Mouse (Mus musculus) heart, embryonic 16.5 days (tissue): ENCODE results near the gene Krtap9-1. TPM values are rescaled to one million over a fixed set of nuclear protein-coding genes. Genes with fewer than 3 reads are reported as not detected.
"Not testable (repeated sequence)": the region's sequence is repeated elsewhere in the genome, so short reads cannot be mapped to it uniquely, and the experiment has no call there.

Experiments used
- ATAC-seq: fragments of 200-750 bp; cut with Nextera tagmentation; replicated peaks from 2 replicates; pipeline ENCODE4 v1.8.0; 2017; ENCODE audit warnings: moderate number of reproducible peaks; ENCODE audit not compliant: insufficient read depth, low FRiP score; ENCODE audit errors: extremely low read depth
- H3K27ac ChIP-seq: fragments of 300-500 bp; sonication (generic); 2 replicates; pipeline ENCODE4 v1.5.1; 2014; ENCODE audit warnings: mild to moderate bottlenecking, low read length, control low read depth, moderate library complexity
- H3K27me3 ChIP-seq: fragments of 300-500 bp; sonication (generic); 2 replicates; pipeline ENCODE4 v1.6.1; 2014; ENCODE audit warnings: low read length, mixed read lengths; ENCODE audit not compliant: control insufficient read depth, insufficient read depth
- H3K36me3 ChIP-seq: fragments of 300-500 bp; sonication (generic); 2 replicates; pipeline ENCODE4 v1.6.1; 2014; ENCODE audit not compliant: control insufficient read depth, insufficient read depth
- H3K4me1 ChIP-seq: fragments of 300-500 bp; sonication (generic); 2 replicates; pipeline ENCODE4 v1.6.1; 2014; ENCODE audit warnings: low read length, mixed read lengths; ENCODE audit not compliant: control insufficient read depth, insufficient read depth
- H3K4me2 ChIP-seq: fragments of 300-500 bp; sonication (generic); 2 replicates; pipeline ENCODE4 v1.6.1; 2014; ENCODE audit warnings: low read depth, mild to moderate bottlenecking, control low read depth, low read length
- H3K4me3 ChIP-seq: fragments of 300-500 bp; sonication (generic); 2 replicates; pipeline ENCODE4 v1.5.1; 2014; ENCODE audit warnings: mild to moderate bottlenecking, control low read depth, low read length
- H3K9ac ChIP-seq: fragments of 300-500 bp; sonication (generic); 2 replicates; pipeline ENCODE4 v1.6.1; 2014; ENCODE audit warnings: low read length, control low read depth
- H3K9me3 ChIP-seq: fragments of 300-500 bp; sonication (generic); replicated peaks from 2 replicates; pipeline ENCODE4 v1.6.1; 2016; ENCODE audit warnings: low read length; ENCODE audit not compliant: control insufficient read depth
- WGBS: fragments of 180-500 bp; shearing (Covaris S2); extraction: QIAGEN DNeasy Blood & Tissue Kit; methylation state at CpG from one replicate; pipeline ENCODE4 v1.1.7; 2014; 5-methylcytosine and 5-hydroxymethylcytosine counted together
- polyA plus RNA-seq: library from polyadenylated mRNA; unstranded; fragments of >200 nt; fragmentation: Nextera tagmentation; extraction: Ambion mirVana; gene quantifications from 2 replicates; pipeline ENCODE4 v1.2.1, GENCODE M21; 2015

Krtap9-1 gene
- polyA plus RNA-seq, 1 experiment from 2014 or later: not detected

DNA sequence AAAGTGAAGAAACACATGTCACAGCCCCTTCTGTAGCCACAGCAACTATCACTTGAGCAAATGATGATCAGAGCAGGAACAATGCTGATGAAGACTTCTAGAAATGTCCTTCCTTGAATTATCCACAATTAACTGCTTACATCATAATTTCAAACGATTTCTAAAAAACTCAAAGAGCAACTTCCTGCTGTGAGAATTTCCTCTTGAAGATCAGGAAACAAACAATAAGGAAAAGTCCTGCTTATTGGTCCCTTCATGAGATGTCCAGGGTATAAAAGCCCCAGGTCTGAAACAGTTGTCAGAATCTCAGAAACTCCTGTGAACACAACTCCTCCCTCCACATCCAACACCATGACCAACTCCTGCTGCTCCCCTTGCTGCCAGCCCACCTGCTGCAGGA lies 5.7 kb downstream of the Krtap9-1 start, which contains the start of gene Gm11567:
TSS of gene Gm11567 (plus strand) at position 301 of the 400 bp plus-strand sequence.
- not testable (repeated sequence) for H3K4me3 ChIP-seq, ATAC-seq, H3K4me1 ChIP-seq, H3K9me3 ChIP-seq, H3K9ac ChIP-seq, H3K27me3 ChIP-seq, H3K4me2 ChIP-seq, H3K27ac ChIP-seq, H3K36me3 ChIP-seq
- WGBS: 43% methylated on average over 1 of the region's 1 CpGs

DNA sequence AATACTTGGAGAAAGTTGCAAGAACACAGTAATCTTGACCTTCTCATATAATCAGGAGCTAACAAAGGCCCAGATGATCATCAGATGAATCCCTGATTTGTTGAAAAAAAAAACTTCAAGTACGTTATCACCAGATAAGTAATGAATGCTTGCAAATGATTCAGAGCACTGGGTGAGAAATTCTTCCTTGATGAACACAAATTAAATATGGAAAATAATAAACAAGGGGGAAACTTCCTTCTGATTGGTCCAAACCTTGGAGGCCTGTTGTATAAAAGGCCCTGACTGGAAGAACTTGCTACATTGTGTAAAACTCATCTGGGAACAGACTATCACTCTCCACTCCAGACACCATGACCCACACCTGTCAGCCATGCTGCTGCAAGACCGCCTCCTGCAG lies 34.4 kb downstream of the Krtap9-1 start, which contains the start of gene Krtap31-1:
TSS of gene Krtap31-1 (plus strand) at position 301 of the 400 bp plus-strand sequence.
- Histone ChIP-seq H3K9ac (no peak within 1 kb of the TSS), H3K4me2 (no peak within 1 kb of the TSS), H3K36me3 (no peaks in the 10 kb centered on the region), H3K9me3 (no peaks in the 10 kb centered on the region), H3K27me3 (no peaks in the 10 kb centered on the region), H3K4me3 (no peak within 1 kb of the TSS), H3K27ac (no peak within 1 kb of the TSS), H3K4me1 (no peaks in the 10 kb centered on the region)
- ATAC-seq: no peak
- WGBS: 48% methylated on average over 2 of the region's 2 CpGs

DNA sequence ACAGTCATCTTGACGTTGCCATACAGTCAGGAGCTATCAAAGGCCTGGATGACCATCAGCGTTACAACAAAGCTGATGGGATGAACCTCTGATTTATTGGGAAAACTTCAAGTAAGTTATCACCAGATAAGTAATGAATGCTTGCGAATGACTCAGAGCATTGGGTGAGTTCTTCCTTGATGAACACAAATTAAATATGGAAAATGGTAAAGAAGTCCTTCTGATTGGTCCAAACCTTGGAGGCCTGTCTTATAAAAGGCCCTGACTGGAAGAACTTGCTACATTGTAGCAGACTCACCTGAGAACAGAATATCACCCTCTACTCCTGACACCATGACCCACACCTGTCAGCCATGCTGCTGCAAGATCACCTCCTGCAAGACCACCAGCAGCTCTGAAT lies 41.3 kb downstream of the Krtap9-1 start, which contains the start of gene Gm11565:
TSS of gene Gm11565 (plus strand) at position 301 of the 400 bp plus-strand sequence.
- Histone ChIP-seq H3K27ac (no peak within 1 kb of the TSS), H3K4me2 (no peak within 1 kb of the TSS), H3K9ac (no peak within 1 kb of the TSS), H3K9me3 (no peaks in the 10 kb centered on the region), H3K36me3 (no peaks in the 10 kb centered on the region), H3K4me1 (no peaks in the 10 kb centered on the region), H3K4me3 (no peak within 1 kb of the TSS), H3K27me3 (no peaks in the 10 kb centered on the region)
- WGBS: 82% methylated on average over 3 of the region's 3 CpGs
- no peak for ATAC-seq

Other genes with a start within 250 kb of the Krtap9-1 start
- not detected in 2 replicates for gene Krtap4-1, start 245.2 kb upstream of the Krtap9-1 start, polyA plus RNA-seq
- gene Krtap4-2, start 238.3 kb upstream of the Krtap9-1 start, polyA plus RNA-seq: not detected in 2 replicates
- gene Krtap4-7, start 229.3 kb upstream of the Krtap9-1 start, polyA plus RNA-seq: not detected in 2 replicates
- not detected in 2 replicates for gene Gm11555, start 223.2 kb upstream of the Krtap9-1 start, polyA plus RNA-seq
- gene Gm11563, start 214.4 kb upstream of the Krtap9-1 start, polyA plus RNA-seq: not detected in 2 replicates
- gene Krtap4-6, start 207.4 kb upstream of the Krtap9-1 start, polyA plus RNA-seq: not detected in 2 replicates
- gene Gm14190, start 182.6 kb upstream of the Krtap9-1 start, polyA plus RNA-seq: not detected in 2 replicates
- gene Gm14180, start 139.1 kb upstream of the Krtap9-1 start, polyA plus RNA-seq: not detected in 2 replicates
- not detected in 2 replicates for gene Gm11595, start 100.5 kb upstream of the Krtap9-1 start, polyA plus RNA-seq
- gene Krtap4-8, start 92.7 kb upstream of the Krtap9-1 start, polyA plus RNA-seq: not detected in 2 replicates
- not detected in 2 replicates for gene Krtap4-9, start 88.2 kb upstream of the Krtap9-1 start, polyA plus RNA-seq
- gene Gm11596, start 79.9 kb upstream of the Krtap9-1 start, polyA plus RNA-seq: not detected in 2 replicates
- not detected in 2 replicates for gene Gm11569, start 74.5 kb upstream of the Krtap9-1 start, polyA plus RNA-seq
- not detected in 2 replicates for gene Gm11554, start 68.9 kb upstream of the Krtap9-1 start, polyA plus RNA-seq
- gene Krtap4-13, start 63.5 kb upstream of the Krtap9-1 start, polyA plus RNA-seq: not detected in 2 replicates
- not detected in 2 replicates for gene Gm11564, start 57.7 kb upstream of the Krtap9-1 start, polyA plus RNA-seq
- not detected in 2 replicates for gene 2300003K06Rik, start 35.3 kb upstream of the Krtap9-1 start, polyA plus RNA-seq
- gene Krtap4-16, start 21.8 kb upstream of the Krtap9-1 start, polyA plus RNA-seq: not detected in 2 replicates
- gene Gm11568, start 15.5 kb upstream of the Krtap9-1 start, polyA plus RNA-seq: not detected in 2 replicates
- gene Gm11559, start 8.9 kb upstream of the Krtap9-1 start, polyA plus RNA-seq: not detected in 2 replicates
- gene Gm11567, start 5.8 kb downstream of the Krtap9-1 start, polyA plus RNA-seq: not detected in 2 replicates
- not detected in 2 replicates for gene Krtap31-1, start 34.5 kb downstream of the Krtap9-1 start, polyA plus RNA-seq
- not detected in 2 replicates for gene Gm11565, start 41.4 kb downstream of the Krtap9-1 start, polyA plus RNA-seq
- not detected in 2 replicates for gene Krtap31-2, start 62.9 kb downstream of the Krtap9-1 start, polyA plus RNA-seq
- gene Krtap9-5, start 75.1 kb downstream of the Krtap9-1 start, polyA plus RNA-seq: not detected in 2 replicates
- gene Krtap29-1, start 105.7 kb downstream of the Krtap9-1 start, polyA plus RNA-seq: not detected in 2 replicates
- not detected in 2 replicates for gene Krtap16-1, start 113.2 kb downstream of the Krtap9-1 start, polyA plus RNA-seq
- 0.27 TPM in 1 of 2 replicates, not detected in the other for gene Krtap17-1, start 120.6 kb downstream of the Krtap9-1 start, polyA plus RNA-seq
- gene Krt33a, start 142.8 kb downstream of the Krtap9-1 start, polyA plus RNA-seq: not detected in 2 replicates
- gene Krt33b, start 156.5 kb downstream of the Krtap9-1 start, polyA plus RNA-seq: not detected in 2 replicates
- not detected in 2 replicates for gene Krt34, start 168.2 kb downstream of the Krtap9-1 start, polyA plus RNA-seq
- 0.12 TPM in 1 of 2 replicates, not detected in the other for gene Krt31, start 177.2 kb downstream of the Krtap9-1 start, polyA plus RNA-seq
- gene Krt32, start 214.8 kb downstream of the Krtap9-1 start, polyA plus RNA-seq: not detected in 2 replicates
- not detected in 2 replicates for gene Krt35, start 222.9 kb downstream of the Krtap9-1 start, polyA plus RNA-seq
- not detected in 2 replicates for gene Krt36, start 232.2 kb downstream of the Krtap9-1 start, polyA plus RNA-seq
- gene Krt13, start 248.2 kb downstream of the Krtap9-1 start, polyA plus RNA-seq: 0.58 and 1.7 TPM in 2 replicates